Mouse (Mus musculus): ENCODE measurements around the gene Borcs7. TPM values are rescaled to one million over a fixed set of nuclear protein-coding genes. Genes with fewer than 3 reads are reported as not detected.

Gene Borcs7
- total and polyA plus RNA-seq, 3 experiments, result 1.5 to 6.5 (median 5.1) TPM

DNA sequence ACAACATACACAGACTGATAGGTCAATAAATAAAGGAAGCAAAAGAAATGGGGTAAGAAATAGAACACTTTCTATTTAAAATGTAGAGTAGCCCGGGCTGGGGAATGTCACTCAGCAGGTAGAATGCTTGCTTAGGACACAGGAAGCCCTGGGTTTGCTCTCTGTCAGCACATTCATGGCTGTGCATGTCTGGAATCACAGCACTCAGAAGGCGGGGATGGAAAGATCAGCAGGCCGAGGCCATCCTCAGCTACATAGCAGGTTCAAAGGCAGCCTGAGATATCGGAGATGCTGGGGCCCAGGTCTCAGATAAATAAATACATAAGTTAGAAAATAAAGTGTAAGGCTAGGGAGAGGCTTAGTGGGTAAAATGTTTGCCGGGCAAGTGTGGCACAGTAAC, 62.5 kb downstream of the Borcs7 start:
- DNase-seq (ENCODE audit: low spot score) (no peak), ATAC-seq (ENCODE audit: extremely low read depth, insufficient number of reproducible peaks, low FRiP score, poor library complexity, severe bottlenecking) (no peak)
- no peaks in the 10 kb centered on the region for H3K4me1 ChIP-seq (ENCODE audit: insufficient read depth, low read depth, low read length)
- no peaks in the 10 kb centered on the region for H3K36me3 ChIP-seq (replicated peaks)
- TF ChIP-seq TAL1 (conservative IDR thresholded peaks at IDR 0.05; ENCODE audit: low read depth, low read length), result no peak
- no peak for TF ChIP-seq GATA1 (IDR thresholded peaks at IDR 0.05; ENCODE audit: borderline replicate concordance, low read length)
- TF ChIP-seq GATA2 (IDR thresholded peaks at IDR 0.05; ENCODE audit: borderline replicate concordance, low read depth, low read length), result no peak
- TF ChIP-seq POLR2AphosphoS5 (IDR thresholded peaks at IDR 0.05; ENCODE audit: insufficient replicate concordance, low read depth, low read length), result no peak
- H3K27me3 ChIP-seq (ENCODE audit: insufficient read depth, low read length), result peaks cover 20% of the 10 kb centered on the region
- H3K9me3 ChIP-seq (replicated peaks), result no peaks in the 10 kb centered on the region
- H3K4me3 ChIP-seq (ENCODE audit: low read depth, low read length), result no peak overlapping the region

Other genes starting within 250 kb of the Borcs7 start
- gene Trim8, start 188.2 kb upstream of the Borcs7 start, total RNA-seq (2014; fragmentation: Nextera tagmentation), result 22.7 and 29.9 TPM in 2 replicates
- gene Trim8, start 188.2 kb upstream of the Borcs7 start, total RNA-seq (2017), result 20.3 and 25.3 TPM in 2 replicates
- 64.5 and 66.0 TPM in 2 replicates for gene Trim8, start 188.2 kb upstream of the Borcs7 start, polyA plus RNA-seq (2012)
- 5.2 and 12.0 TPM in 2 replicates for gene Arl3, start 116.7 kb upstream of the Borcs7 start, total RNA-seq (2014; fragmentation: Nextera tagmentation)
- 16.4 and 18.9 TPM in 2 replicates for gene Arl3, start 116.7 kb upstream of the Borcs7 start, total RNA-seq (2017)
- gene Arl3, start 116.7 kb upstream of the Borcs7 start, polyA plus RNA-seq (2012), result 6.6 and 7.9 TPM in 2 replicates
- gene Sfxn2, start 116.5 kb upstream of the Borcs7 start, total RNA-seq (2014; fragmentation: Nextera tagmentation), result 0.83 and 5.9 TPM in 2 replicates
- 2.3 and 2.8 TPM in 2 replicates for gene Sfxn2, start 116.5 kb upstream of the Borcs7 start, total RNA-seq (2017)
- gene Sfxn2, start 116.5 kb upstream of the Borcs7 start, polyA plus RNA-seq (2012), result 0.74 and 1.6 TPM in 2 replicates
- gene Wbp1l, start 90.8 kb upstream of the Borcs7 start, total RNA-seq (2014; fragmentation: Nextera tagmentation), result 28.9 and 41.5 TPM in 2 replicates
- gene Wbp1l, start 90.8 kb upstream of the Borcs7 start, total RNA-seq (2017), result 31.9 TPM in 2 replicates
- gene Wbp1l, start 90.8 kb upstream of the Borcs7 start, polyA plus RNA-seq (2012), result 52.9 and 53.3 TPM in 2 replicates
- gene Cyp17a1, start 16.7 kb upstream of the Borcs7 start, total RNA-seq (2014; fragmentation: Nextera tagmentation), result not detected in 2 replicates
- 0.06 and 0.22 TPM in 2 replicates for gene Cyp17a1, start 16.7 kb upstream of the Borcs7 start, total RNA-seq (2017)
- not detected in 2 replicates for gene Cyp17a1, start 16.7 kb upstream of the Borcs7 start, polyA plus RNA-seq (2012)
- not detected in 2 replicates for gene As3mt, start 17.6 kb downstream of the Borcs7 start, total RNA-seq (2014; fragmentation: Nextera tagmentation)
- gene As3mt, start 17.6 kb downstream of the Borcs7 start, total RNA-seq (2017), result 0.17 and 0.49 TPM in 2 replicates
- gene As3mt, start 17.6 kb downstream of the Borcs7 start, polyA plus RNA-seq (2012), result not detected in 2 replicates
- 67.6 and 68.1 TPM in 2 replicates for gene Cnnm2, start 71.7 kb downstream of the Borcs7 start, total RNA-seq (2014; fragmentation: Nextera tagmentation)
- gene Cnnm2, start 71.7 kb downstream of the Borcs7 start, total RNA-seq (2017), result 16.2 and 16.7 TPM in 2 replicates
- gene Cnnm2, start 71.7 kb downstream of the Borcs7 start, polyA plus RNA-seq (2012), result 20.7 and 27.1 TPM in 2 replicates